8 mouse cellular contexts compared by ENCODE assay signal in genomic region chr11:79144741-79145140, GRCm38 (mm10). TPM values are rescaled to one million over a fixed set of nuclear protein-coding genes. Genes with fewer than 3 reads are reported as not detected.
A peak's percentile ranks its signal among the peaks of the same experiment; 100 is the strongest.
DNase-seq lines count a peak whose midpoint lies in the region; ATAC-seq and TF ChIP-seq lines count a peak whose summit lies in the region.

No protein-coding gene starts in this region.

- no peaks in the 10 kb centered on the region for H3K27me3 ChIP-seq in lung, embryonic 15.5 days
- H3K27me3 ChIP-seq in forebrain, postnatal 0 days (ENCODE audit: insufficient read depth, low read length): no peaks in the 10 kb centered on the region
- no peaks in the 10 kb centered on the region for H3K27me3 ChIP-seq in liver, embryonic 12.5 days (replicated peaks)
- no peaks in the 10 kb centered on the region for H3K27me3 ChIP-seq in stomach, embryonic 14.5 days (ENCODE audit: control insufficient read depth, insufficient read depth, low read length)

- no peak for DNase-seq in lung, postnatal 4 days
- peak; percentile 47 for DNase-seq in forebrain, postnatal 0 days
- no peak for DNase-seq in c-Kit-positive CD71-positive TER-119-positive erythroid progenitor cells, embryonic 14.5 days (ENCODE audit: low spot score)
- DNase-seq in cerebellum, adult 8-10 months: no peak
- DNase-seq in gastrocnemius, postnatal 25 days: no peak

- H3K4me3 ChIP-seq in lung, embryonic 15.5 days: peak overlapping the region; percentile 82
- peak overlapping the region; percentile 96 for H3K4me3 ChIP-seq in forebrain, postnatal 0 days (ENCODE audit: low read depth, low read length)
- peak overlapping the region; percentile 87 for H3K4me3 ChIP-seq in liver, embryonic 12.5 days
- H3K4me3 ChIP-seq in stomach, embryonic 14.5 days (ENCODE audit: low read depth, low read length): peak overlapping the region; percentile 85

- no peaks in the 10 kb centered on the region for H3K9me3 ChIP-seq in lung, embryonic 15.5 days
- H3K9me3 ChIP-seq in forebrain, postnatal 0 days (ENCODE audit: low read length): no peaks in the 10 kb centered on the region
- H3K9me3 ChIP-seq in liver, embryonic 12.5 days (replicated peaks): no peaks in the 10 kb centered on the region
- H3K9me3 ChIP-seq in stomach, embryonic 14.5 days (ENCODE audit: control insufficient read depth, low read depth, low read length): no peaks in the 10 kb centered on the region

- H3K4me1 ChIP-seq in lung, embryonic 15.5 days: peaks cover 31% of the 10 kb centered on the region
- peaks cover 11% of the 10 kb centered on the region for H3K4me1 ChIP-seq in forebrain, postnatal 0 days (ENCODE audit: insufficient read depth)
- H3K4me1 ChIP-seq in liver, embryonic 12.5 days: peaks cover 58% of the 10 kb centered on the region
- peaks cover 14% of the 10 kb centered on the region; the same call in 1 of the 2 replicates for H3K4me1 ChIP-seq in stomach, embryonic 14.5 days (ENCODE audit: control insufficient read depth, insufficient read depth, low read length)

- peak overlapping the region; percentile 68 for H3K4me2 ChIP-seq in lung, embryonic 15.5 days
- H3K4me2 ChIP-seq in forebrain, postnatal 0 days (ENCODE audit: low read depth): peak overlapping the region; percentile 70
- H3K4me2 ChIP-seq in liver, embryonic 12.5 days: peak overlapping the region; percentile 97
- H3K4me2 ChIP-seq in stomach, embryonic 14.5 days (replicated peaks; ENCODE audit: low read depth, low read length): peak overlapping the region; percentile 56

- no peak overlapping the region for H3K27ac ChIP-seq in lung, embryonic 15.5 days
- H3K27ac ChIP-seq in forebrain, postnatal 0 days (ENCODE audit: low read depth, low read length): peak overlapping the region; percentile 59; the same call in 1 of the 2 replicates
- no peak overlapping the region for H3K27ac ChIP-seq in liver, embryonic 12.5 days
- no peak overlapping the region for H3K27ac ChIP-seq in stomach, embryonic 14.5 days (ENCODE audit: low read length)

- ATAC-seq in lung, embryonic 15.5 days (ENCODE audit: borderline replicate concordance, extremely low read depth, low FRiP score, low TSS enrichment): no peak
- no peak for ATAC-seq in forebrain, postnatal 0 days
- no peak for ATAC-seq in liver, embryonic 12.5 days
- ATAC-seq in stomach, embryonic 14.5 days (ENCODE audit: insufficient number of reproducible peaks, insufficient read depth, low FRiP score, low read depth): no peak

- peak overlapping the region; percentile 87 for H3K9ac ChIP-seq in lung, embryonic 15.5 days
- peak overlapping the region; percentile 92 for H3K9ac ChIP-seq in forebrain, postnatal 0 days
- H3K9ac ChIP-seq in liver, embryonic 12.5 days: no peak overlapping the region
- H3K9ac ChIP-seq in stomach, embryonic 14.5 days (replicated peaks; ENCODE audit: low read depth, low read length): no peak overlapping the region

- 59% methylated on average over 1 of the region's 1 CpGs for WGBS in lung, embryonic 15.5 days
- WGBS in forebrain, postnatal 0 days: 13% methylated on average over 1 of the region's 1 CpGs
- WGBS in liver, embryonic 12.5 days (ENCODE audit: insufficient replicate concordance): 77% methylated on average over 1 of the region's 1 CpGs
- WGBS in stomach, embryonic 14.5 days: 83% methylated on average over 1 of the region's 1 CpGs

- H3K36me3 ChIP-seq in lung, embryonic 15.5 days: no peaks in the 10 kb centered on the region
- H3K36me3 ChIP-seq in forebrain, postnatal 0 days (ENCODE audit: insufficient read depth): no peaks in the 10 kb centered on the region
- no peaks in the 10 kb centered on the region for H3K36me3 ChIP-seq in liver, embryonic 12.5 days
- H3K36me3 ChIP-seq in stomach, embryonic 14.5 days (ENCODE audit: control insufficient read depth, insufficient read depth, low read length): no peaks in the 10 kb centered on the region

- no peak for TF ChIP-seq CTCF in forebrain, postnatal 0 days (IDR thresholded peaks at IDR 0.05; ENCODE audit: low read depth)

RNA-seq across cellular contexts. Expression of gene Ksr1, which starts 1.5 kb away (rescaled TPM):
- polyA plus RNA-seq in lung, embryonic 15.5 days (2015; fragmentation: Nextera tagmentation; extraction: Ambion mirVana): 2.0 and 2.8 TPM in 2 replicates
- 30.0 and 33.2 TPM in 2 replicates for total RNA-seq in forebrain, postnatal 0 days (2014; rRNA removed)
- polyA plus RNA-seq in forebrain, postnatal 0 days (2015; fragmentation: Nextera tagmentation; extraction: Ambion mirVana): 2.0 and 2.7 TPM in 2 replicates
- polyA plus RNA-seq in liver, embryonic 12.5 days (2016; fragmentation: Nextera tagmentation; extraction: Ambion mirVana): 2.4 and 3.1 TPM in 2 replicates
- 3.6 and 3.8 TPM in 2 replicates for polyA plus RNA-seq in stomach, embryonic 14.5 days (2014; fragmentation: Nextera tagmentation; extraction: Ambion mirVana)
- 10 to 100 TPM; 67.8 to 77.2 TPM for total RNA-seq in gastrocnemius, postnatal 25 days (2021)

Comparison
In these comparisons a context has a peak if more than half of its experiments do, and no peak if none do; other contexts are left out.
1. H3K9ac ChIP-seq: peak in lung, embryonic 15.5 days (single experiment) and forebrain, postnatal 0 days (single experiment); none in liver, embryonic 12.5 days (single experiment) and stomach, embryonic 14.5 days (single experiment).
2. Peak in every context shown above with its lines, with median percentiles within 50 percentile points of each other: H3K4me2 ChIP-seq and H3K4me3 ChIP-seq.